Mouse (Mus musculus) ES-Bruce4 (cell line): Measurements from ENCODE around the gene Lsmem1.

Source experiments
- CTCF ChIP-seq: IDR thresholded peaks from one replicate; pipeline ENCODE4 v1.8.1; 2011; ENCODE audit warnings: low read depth, low read length
- EP300 ChIP-seq: IDR thresholded peaks from 2 replicates; pipeline ENCODE4 v1.6.1; 2011; ENCODE audit warnings: low read depth, low read length; ENCODE audit not compliant: insufficient read depth
- POLR2A ChIP-seq: IDR thresholded peaks from one replicate; pipeline ENCODE4 v1.8.1; 2011; ENCODE audit warnings: low read length; ENCODE audit not compliant: insufficient read depth

DNA sequence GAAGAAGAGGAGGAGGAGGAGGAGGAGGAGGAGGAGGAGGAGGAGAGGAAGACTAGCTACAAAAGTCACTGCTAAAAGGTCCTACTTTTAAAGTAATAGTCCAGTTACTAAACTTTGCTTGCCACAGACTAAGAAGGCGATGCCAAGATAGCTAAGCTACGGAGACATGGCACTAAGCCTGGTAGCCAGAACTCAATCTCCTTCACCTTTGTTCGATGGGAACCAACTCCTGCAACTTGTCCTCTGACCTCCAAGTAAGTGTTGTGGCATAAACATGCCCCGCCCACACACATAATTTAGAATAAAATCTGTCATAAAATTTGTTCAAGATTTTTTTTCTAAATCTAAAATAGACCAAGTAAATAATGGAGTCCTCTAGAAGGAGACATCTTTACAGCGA lies 1.3 kb downstream of the Lsmem1 start:
- TF ChIP-seq EP300, result no peak
- no peak for TF ChIP-seq CTCF
- no peak for TF ChIP-seq POLR2A
